Mouse (Mus musculus) ovary, adult 10 weeks (tissue): Measurements from ENCODE around the gene Ptpn11. TPM values are rescaled to one million over a fixed set of nuclear protein-coding genes. Genes with fewer than 3 reads are reported as not detected.

Experiments used
- polyA plus RNA-seq: library from polyadenylated mRNA; stranded (reverse); fragments of 350-450 nt; fragmentation: Illumina TruSeq; extraction: RNeasy Lipid Tissue Mini Kit (QIAGEN cat#74804); gene quantifications from one replicate; pipeline ENCODE4 v1.2.3, GENCODE M21; 2014

Ptpn11 gene
- polyA plus RNA-seq: 41.3 TPM

DNA sequence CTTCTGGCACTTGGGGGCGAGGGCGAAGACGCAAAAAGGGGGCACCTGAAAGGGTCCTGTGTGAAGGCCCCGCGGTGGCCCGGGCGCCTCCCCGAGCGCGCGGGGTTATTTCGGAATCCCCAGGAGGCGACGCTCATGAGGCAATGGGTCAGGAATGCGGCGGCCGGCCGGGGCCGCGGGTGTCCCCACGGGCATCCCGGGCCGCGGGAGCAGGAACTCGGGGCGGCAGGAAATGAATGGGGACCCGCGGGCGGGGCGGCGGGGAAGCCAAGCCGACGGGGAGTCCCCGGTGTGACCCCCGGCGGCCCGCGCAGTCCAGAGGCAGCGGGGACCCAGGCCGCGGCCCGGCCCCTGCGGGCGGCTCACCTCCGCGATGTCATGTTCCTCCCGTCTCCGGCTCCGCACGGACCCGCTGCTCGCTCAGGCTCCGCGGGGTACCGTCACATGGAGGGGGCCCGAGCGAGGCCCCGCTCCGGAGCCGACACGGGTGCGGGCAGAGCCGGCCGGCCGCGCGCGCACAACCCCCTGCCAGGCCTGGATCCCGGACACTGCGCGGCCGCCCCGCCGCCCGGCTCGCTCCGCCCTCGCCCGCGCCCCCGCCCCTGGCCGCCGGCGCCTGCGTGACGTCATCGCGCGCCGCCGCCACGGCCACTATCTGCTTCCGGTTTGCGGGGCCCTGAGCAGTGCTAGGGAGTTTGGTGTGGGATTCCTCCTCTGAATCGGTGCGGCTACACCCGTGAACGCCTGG, at the start of gene Ptpn11:
Ptpn11 (minus strand) TSS at position 562 of the 748 bp plus-strand sequence.

DNA sequence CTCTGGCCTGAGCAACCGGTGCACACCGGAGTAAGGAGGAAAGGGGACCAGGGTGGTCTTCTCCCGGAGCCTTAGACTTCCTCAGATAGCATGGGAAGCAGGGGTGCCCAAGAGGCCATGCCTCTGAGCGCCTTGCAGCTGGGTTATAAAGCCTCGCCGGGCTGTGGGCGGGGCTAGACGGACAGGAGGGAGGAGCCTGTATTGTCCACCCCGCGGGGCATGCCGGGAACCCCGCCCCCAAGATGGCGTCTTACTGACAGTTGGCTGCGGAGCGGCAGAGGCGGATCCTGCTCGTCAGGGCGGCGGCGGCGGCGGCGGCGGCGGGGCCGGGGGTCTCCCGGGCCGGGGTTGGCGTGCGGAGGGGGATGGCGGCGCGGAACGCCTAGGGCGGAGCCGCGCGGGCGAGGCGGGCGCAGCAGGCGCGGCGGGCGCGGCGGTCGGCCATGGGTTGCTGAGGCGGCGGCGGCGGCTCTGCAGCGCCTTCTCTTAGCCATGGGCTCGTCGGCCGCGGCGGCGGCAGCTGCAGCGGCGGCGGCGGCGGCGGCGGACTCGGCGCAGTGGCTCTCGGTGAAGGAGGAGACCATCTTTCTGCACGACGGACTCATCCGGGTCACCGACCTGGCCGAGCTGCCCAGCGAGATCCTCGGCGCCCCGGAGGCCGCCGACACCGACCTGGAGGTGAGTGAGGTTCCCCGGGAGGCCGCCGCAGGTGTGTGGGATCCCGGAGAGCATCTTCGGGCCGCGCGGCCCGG, 29.0 kb upstream of the Ptpn11 start, which contains the start of gene Hectd4:
Hectd4 (plus strand) TSS at position 240 of the 752 bp plus-strand sequence.

DNA sequence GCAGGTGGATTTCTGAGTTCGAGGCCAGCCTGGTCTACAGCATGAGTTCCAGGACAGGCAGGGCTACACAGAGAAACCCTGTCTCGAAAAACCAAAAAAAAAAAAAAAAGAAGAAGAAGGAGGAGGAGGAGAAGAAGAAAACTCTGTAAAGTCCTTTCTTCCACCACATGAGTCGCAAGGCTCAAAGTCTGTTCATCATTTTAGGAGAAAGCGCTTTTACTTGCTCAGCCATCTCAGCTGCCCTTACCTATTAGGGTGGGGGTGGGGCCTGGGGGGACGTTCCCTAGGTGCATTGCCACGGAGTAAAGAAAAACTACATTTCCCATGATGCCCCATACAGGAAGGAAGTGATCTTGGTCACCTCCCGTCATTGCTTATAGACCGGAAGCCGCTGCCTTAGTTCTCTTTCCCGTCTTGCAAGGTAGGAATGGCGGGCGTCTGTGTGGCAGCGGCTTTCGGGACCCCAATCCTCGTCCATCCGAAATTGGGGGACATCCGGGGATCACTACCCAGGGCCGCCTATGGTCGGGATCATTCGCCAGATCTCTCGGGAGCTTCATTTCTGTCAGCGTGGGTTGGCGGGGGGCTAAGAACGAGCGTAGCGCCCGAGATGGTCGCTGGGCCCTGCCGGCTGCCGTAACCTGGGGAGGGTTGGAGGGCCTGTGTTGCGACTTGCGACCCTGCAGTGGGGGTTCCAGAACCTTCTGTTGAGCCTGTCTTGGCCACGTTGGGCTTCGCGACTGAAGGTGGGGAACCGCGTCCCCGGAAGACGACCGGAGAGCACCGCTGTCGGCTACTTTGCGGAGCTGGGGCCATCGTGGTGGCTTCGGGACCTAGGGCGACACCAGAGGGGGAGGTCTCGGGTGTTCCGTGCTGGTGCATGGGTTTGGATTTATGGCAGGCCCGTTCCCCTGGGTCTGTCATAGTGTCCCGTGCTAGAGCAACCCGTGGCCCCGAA, 13.2 kb upstream of the Ptpn11 start, which contains the start of gene Rpl6:
Rpl6 (plus strand) TSS at position 350 of the 958 bp plus-strand sequence.

Other genes with a start within 250 kb of the Ptpn11 start
- 0.77 TPM for gene Rph3a, start 181.3 kb downstream of the Ptpn11 start, polyA plus RNA-seq
- gene Rpl6, start 13.1 kb upstream of the Ptpn11 start, polyA plus RNA-seq: 311 TPM
- 3.1 TPM for gene Hectd4, start 28.8 kb upstream of the Ptpn11 start, polyA plus RNA-seq
- 12.7 TPM for gene Trafd1, start 194.2 kb upstream of the Ptpn11 start, polyA plus RNA-seq
- 46.7 TPM for gene Naa25, start 206.5 kb upstream of the Ptpn11 start, polyA plus RNA-seq